Mouse (Mus musculus): ENCODE measurements around the gene Disp1. TPM values are rescaled to one million over a fixed set of nuclear protein-coding genes. Genes with fewer than 3 reads are reported as not detected.

The Disp1 gene
- polyA plus RNA-seq, 1 experiment, result 2.9 TPM

DNA sequence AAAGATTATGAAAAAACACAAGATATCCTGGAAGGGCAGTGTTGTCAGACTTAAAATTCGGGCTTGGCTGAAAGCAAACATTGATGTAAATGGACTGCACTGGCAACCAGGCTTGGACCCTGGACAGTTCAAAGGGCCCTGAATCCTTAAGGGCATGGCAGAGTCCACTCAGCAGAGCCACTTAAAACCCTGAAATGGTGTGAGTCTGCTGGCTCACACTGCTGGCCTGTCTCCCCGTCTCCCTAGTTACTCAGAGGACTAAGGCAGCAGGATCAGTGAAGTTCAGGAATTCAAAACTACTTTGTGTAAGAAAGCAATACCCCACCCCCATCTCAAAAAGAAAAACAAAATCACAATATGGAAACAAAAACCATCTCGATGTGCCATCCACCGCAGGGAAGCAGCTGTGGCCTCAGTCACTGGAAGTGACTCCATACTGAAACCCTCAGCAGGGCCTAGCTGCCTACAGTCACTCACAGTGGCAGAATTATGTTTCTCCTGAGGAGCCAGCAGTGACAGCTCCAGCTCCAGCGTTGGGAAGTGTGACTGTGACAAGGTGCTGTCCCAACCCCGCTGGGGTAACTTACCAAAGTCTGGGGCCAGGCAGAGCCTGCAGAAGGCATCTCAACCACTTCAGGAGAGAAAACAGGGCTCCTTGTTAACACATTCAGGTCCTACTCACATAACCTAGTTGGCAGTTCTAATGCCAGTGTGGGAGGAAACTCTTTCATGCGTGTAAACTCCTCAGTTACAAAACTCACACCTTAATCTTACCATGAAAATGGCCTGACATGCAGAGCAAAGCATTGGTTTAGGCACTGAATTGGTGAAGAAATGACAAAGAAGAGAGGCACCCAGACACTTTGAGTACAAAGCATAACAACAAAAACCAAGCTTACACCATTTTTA lies 66.8 kb downstream of the Disp1 start:
- TF ChIP-seq GATA1 (IDR thresholded peaks at IDR 0.05; ENCODE audit: low read length), result no peak

GRCm38 (mm10) chr1:183153354-183153753 lies 68.0 kb downstream of the Disp1 start:
- TF ChIP-seq GATA1 (IDR thresholded peaks at IDR 0.05; ENCODE audit: low read length), result no peak

DNA sequence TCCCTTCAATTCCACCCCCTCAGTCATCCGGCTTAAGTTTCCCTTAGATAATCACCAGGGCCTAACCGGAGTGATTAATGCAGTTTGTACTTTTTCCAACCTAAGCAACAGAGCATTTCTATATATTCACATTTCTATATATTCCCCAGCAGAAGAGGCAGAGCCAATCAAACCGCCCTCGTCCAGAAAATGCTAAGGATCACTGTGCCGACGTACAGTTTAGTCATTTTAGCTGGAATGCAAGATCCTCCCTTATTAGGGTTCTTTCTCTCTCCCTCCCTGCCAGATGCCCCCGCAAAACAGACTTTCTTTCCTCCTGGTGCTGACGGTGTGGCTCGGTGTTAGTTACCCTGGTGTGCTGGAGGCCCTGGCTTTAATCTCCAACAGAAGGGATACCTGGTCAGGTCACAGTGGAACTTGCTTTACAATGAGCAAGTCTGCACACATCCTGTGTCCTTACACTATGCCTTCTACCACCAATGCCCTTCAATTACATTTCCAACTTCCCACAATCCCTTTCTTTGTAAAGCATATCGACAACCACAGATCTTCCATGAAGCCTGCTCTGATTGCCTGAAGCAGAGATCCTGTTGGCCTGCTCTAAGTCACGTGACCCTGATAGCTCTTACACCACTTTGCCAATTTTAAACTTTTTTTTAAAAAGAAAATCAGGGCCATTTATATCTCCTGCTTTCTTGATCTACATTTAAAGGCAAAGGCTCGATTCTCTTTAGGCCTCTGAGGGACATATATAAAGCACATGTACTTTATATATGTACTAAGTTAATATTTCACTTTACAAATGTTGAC lies 69.6 kb downstream of the Disp1 start:
- TF ChIP-seq GATA1 (IDR thresholded peaks at IDR 0.05; ENCODE audit: low read length), result no peak

- no peak for TF ChIP-seq GATA1 (IDR thresholded peaks at IDR 0.05; ENCODE audit: low read length)
These were observed 70.9 kb downstream of the Disp1 start for GRCm38 (mm10) chr1:183150379-183150840.

GRCm38 (mm10) chr1:183149571-183150105 lies 71.7 kb downstream of the Disp1 start:
- TF ChIP-seq GATA1 (IDR thresholded peaks at IDR 0.05; ENCODE audit: low read length), result no peak

GRCm38 (mm10) chr1:183147438-183147841 lies 73.9 kb downstream of the Disp1 start:
- TF ChIP-seq GATA1 (IDR thresholded peaks at IDR 0.05; ENCODE audit: low read length), result no peak

DNA sequence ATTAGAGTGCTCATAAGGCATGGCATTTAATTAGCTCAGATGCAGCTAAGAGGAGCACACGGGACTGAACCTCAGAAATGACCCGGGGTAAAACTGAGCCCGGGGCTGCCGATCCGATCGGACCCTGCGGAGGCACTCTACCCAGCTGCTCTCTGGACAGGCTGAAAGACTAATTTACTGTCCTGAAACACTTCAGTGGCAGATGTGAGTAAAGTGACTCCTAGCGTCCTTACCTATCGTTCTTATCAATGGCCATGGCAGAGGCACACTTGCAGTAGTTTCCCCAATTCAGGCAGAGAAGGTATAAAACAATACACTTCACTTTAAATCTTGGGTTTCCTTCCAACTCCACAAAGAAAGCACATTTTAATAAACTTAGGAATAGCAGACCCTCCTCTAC lies 74.5 kb downstream of the Disp1 start:
- no peak for TF ChIP-seq GATA1 (IDR thresholded peaks at IDR 0.05; ENCODE audit: low read length)

DNA sequence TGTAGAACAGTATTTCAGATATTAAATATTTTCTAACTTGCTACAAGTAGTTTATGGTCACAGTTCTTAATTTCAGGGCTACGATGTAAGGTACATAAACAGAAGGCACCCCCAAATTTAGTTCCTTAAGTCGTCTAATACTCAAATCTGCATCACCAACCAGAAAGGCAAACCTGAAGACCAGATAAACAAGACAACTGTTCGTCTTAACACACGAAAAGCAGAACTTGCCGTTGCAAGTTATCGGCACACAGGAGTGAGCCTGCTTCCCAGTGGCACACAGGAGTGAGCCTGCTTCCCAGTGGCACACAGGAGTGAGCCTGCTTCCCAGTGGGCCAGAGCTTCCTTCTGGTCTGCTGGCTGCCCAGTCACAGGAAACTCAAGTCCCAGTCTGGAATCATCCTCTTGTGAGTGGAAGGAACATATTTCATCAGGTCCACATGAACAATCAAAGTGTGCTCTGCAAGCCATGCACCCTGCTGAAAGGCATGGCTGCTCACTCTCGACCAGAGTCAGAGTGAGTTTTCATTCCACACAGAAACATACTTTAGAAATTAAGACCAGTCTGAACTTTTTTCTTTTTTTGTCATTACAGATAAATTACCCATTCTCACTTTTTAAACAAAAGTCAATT lies 75.1 kb downstream of the Disp1 start:
- no peak for TF ChIP-seq GATA1 (IDR thresholded peaks at IDR 0.05; ENCODE audit: low read length)

DNA sequence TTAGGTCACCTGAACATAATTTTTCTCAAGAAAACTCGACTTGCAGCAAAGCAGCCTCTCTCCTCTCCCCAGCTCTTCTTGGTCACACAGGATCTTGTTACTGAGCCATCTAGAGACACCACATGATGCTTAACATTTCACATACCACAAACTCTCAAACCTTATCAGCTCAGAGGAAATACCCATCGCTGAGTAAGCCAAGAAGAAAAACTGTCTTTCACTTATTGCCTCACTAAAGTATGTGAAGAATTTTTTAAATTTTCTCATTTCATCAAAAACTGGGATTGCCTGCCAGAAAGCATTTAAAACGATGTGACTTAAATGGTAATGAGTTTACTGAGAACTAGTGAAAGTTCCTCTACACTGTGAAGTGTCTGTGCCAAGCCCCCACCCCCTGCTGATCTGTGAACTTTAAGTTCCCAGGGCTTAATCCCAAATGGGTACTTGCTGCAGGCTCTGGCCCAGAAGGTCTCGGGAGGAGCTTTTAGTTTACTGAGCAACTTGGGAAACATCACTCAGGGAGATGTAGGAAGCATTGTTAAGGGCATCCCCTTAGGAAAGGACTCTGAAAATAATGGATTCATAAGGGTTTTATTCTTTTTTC lies 76.6 kb downstream of the Disp1 start:
- TF ChIP-seq GATA1 (IDR thresholded peaks at IDR 0.05; ENCODE audit: low read length), result no peak

GRCm38 (mm10) chr1:183143246-183143645 lies 78.1 kb downstream of the Disp1 start:
- TF ChIP-seq GATA1 (IDR thresholded peaks at IDR 0.05; ENCODE audit: low read length), result no peak

DNA sequence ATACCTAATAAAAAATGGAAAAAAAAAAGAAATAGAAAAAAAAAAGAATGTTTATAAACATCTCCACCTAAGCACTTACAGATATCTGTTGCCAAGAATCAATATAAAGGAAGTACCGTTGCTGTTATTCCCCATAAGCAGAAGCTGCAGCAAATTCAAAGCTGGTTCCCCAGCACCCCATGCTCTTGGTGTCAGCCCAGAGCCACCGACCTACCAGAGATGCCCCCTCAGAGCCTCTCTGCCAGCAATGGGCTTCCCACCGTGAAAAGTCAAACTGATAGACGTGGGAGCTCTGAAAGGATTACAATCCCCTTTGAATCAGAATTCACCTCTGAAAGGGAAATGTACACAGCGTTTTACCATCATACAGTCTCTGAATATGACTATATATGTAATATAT lies 78.8 kb downstream of the Disp1 start:
- no peak for TF ChIP-seq GATA1 (IDR thresholded peaks at IDR 0.05; ENCODE audit: low read length)

GRCm38 (mm10) chr1:183141329-183141728 lies 80.0 kb downstream of the Disp1 start:
- TF ChIP-seq GATA1 (IDR thresholded peaks at IDR 0.05; ENCODE audit: low read length), result no peak

DNA sequence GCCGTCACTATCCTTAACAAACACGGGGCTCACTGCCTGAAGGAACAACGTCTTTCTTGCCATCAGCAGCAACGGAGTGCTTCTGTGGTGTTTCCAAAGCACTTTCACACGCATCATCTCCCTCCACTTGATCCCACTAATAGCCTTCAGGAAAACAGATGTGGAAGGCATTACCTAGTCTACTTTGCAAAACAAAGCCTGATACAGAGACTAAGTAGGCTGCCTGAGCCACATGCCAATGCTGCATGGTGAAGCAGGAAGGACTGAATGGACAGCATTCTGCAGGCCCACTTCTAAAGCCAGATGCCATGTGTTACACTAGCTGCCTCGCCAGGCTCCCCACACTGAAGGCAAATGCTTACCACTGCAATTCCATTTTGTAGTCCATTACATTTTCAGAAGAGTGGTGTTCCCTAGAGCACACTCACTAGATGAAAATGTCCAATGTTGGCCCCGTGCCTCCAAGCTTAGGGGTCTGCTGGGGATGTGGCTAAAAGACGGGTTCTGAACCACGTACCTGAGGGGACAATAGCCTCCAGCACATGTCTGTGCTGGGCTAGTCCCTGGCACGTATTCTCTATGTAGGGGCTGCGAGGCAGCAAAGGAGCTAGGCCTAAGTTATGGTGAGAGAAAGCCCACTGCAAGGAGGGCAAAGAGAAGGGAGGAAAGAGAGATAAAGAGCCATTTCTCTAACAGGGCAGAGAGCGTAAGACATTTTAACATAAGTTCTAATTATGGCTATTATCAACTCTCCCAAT lies 80.6 kb downstream of the Disp1 start:
- no peak for TF ChIP-seq GATA1 (IDR thresholded peaks at IDR 0.05; ENCODE audit: low read length)

GRCm38 (mm10) chr1:183138088-183138487 lies 83.2 kb downstream of the Disp1 start:
- TF ChIP-seq GATA1 (IDR thresholded peaks at IDR 0.05; ENCODE audit: low read length), result no peak
